Mouse (Mus musculus): ENCODE data around the gene R3hdml.

DNA sequence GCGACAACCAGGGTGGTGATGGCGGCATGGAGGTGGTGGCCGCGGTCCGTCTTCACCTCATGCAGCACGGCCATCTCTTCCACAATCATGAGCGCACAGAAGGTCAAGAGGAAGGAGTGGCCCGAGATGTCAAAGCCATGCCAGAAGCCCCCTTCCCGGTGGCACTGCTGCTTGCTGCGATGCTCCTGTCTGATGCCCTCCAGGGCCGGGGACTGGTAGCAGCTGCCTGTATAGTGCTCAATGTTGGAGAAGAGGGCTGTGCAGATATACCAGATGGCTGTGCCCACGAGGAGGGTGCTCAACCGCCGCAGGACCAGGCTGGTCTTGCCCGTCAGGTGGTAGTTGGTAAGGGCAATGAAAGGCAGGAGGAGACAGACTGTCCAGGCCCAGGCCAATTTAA is 22.4 kb upstream of the R3hdml start:
- TF ChIP-seq POLR2A (IDR thresholded peaks at IDR 0.05; ENCODE audit: insufficient read length, low read depth) (no peak), MYOG (IDR thresholded peaks at IDR 0.05; ENCODE audit: control insufficient read depth in 1 of 3, insufficient read depth in 1 of 3, insufficient read length in 2 of 3, low read depth in 2 of 3) (no peak)

Measured in myocyte (in vitro differentiated cells).